Mouse (Mus musculus) embryonic facial prominence, embryonic 14.5 days (tissue): ENCODE results near the gene Aldh3b3. TPM values are rescaled to one million over a fixed set of nuclear protein-coding genes. Genes with fewer than 3 reads are reported as not detected.

ENCODE experiments used
- ATAC-seq: fragments of 200-750 bp; cut with Nextera tagmentation; 2 replicates; pipeline ENCODE4 v1.8.0; 2017; ENCODE audit warnings: low read depth, moderate number of reproducible peaks, moderate TSS enrichment
- DNase-seq: peaks from one replicate; pipeline ENCODE4 v3.0.0-alpha.2; 2015; ENCODE audit warnings: low spot score
- H3K27ac ChIP-seq: fragments of 300-500 bp; sonication (generic); replicated peaks from 2 replicates; pipeline ENCODE4 v1.5.1; 2014; ENCODE audit warnings: low read depth, mild to moderate bottlenecking, low read length, moderate library complexity
- H3K27me3 ChIP-seq: fragments of 300-500 bp; sonication (generic); replicated peaks from 2 replicates; pipeline ENCODE4 v1.6.1; 2014; ENCODE audit warnings: low read length; ENCODE audit not compliant: control insufficient read depth, insufficient read depth
- H3K36me3 ChIP-seq: fragments of 300-500 bp; sonication (generic); 2 replicates; pipeline ENCODE4 v1.6.1; 2014; ENCODE audit warnings: low read length, mixed read lengths; ENCODE audit not compliant: control insufficient read depth, insufficient read depth
- H3K4me1 ChIP-seq: fragments of 300-500 bp; sonication (generic); 2 replicates; pipeline ENCODE4 v1.6.1; 2014; ENCODE audit warnings: antibody characterized with exemption, low read length; ENCODE audit not compliant: control insufficient read depth, insufficient read depth
- H3K4me2 ChIP-seq: fragments of 300-500 bp; sonication (generic); 2 replicates; pipeline ENCODE4 v1.6.1; 2014; ENCODE audit warnings: low read depth, mild to moderate bottlenecking, low read length, moderate library complexity, mixed read lengths
- H3K4me3 ChIP-seq: fragments of 300-500 bp; sonication (generic); 2 replicates; pipeline ENCODE4 v1.5.1; 2014; ENCODE audit warnings: low read depth, mild to moderate bottlenecking, low read length
- H3K9ac ChIP-seq: fragments of 300-500 bp; sonication (generic); 2 replicates; pipeline ENCODE4 v1.6.1; 2014; ENCODE audit warnings: low read depth, mild to moderate bottlenecking, low read length, moderate library complexity, mixed read lengths
- H3K9me3 ChIP-seq: fragments of 300-500 bp; sonication (generic); 2 replicates; pipeline ENCODE4 v1.6.1; 2016; ENCODE audit warnings: low read length; ENCODE audit not compliant: control insufficient read depth
- WGBS: fragments of 180-500 bp; shearing (Covaris S2); extraction: QIAGEN DNeasy Blood & Tissue Kit; methylation state at CpG from one replicate; pipeline ENCODE4 v1.1.7; 2014; 5-methylcytosine and 5-hydroxymethylcytosine counted together
- polyA plus RNA-seq: library from polyadenylated mRNA; unstranded; fragments of >200 nt; fragmentation: Nextera tagmentation; extraction: Ambion mirVana; gene quantifications from 2 replicates; pipeline ENCODE4 v1.2.1, GENCODE M21; 2014

Aldh3b3 gene
- polyA plus RNA-seq, 1 experiment from 2014 or later = 0.18 TPM

DNA sequence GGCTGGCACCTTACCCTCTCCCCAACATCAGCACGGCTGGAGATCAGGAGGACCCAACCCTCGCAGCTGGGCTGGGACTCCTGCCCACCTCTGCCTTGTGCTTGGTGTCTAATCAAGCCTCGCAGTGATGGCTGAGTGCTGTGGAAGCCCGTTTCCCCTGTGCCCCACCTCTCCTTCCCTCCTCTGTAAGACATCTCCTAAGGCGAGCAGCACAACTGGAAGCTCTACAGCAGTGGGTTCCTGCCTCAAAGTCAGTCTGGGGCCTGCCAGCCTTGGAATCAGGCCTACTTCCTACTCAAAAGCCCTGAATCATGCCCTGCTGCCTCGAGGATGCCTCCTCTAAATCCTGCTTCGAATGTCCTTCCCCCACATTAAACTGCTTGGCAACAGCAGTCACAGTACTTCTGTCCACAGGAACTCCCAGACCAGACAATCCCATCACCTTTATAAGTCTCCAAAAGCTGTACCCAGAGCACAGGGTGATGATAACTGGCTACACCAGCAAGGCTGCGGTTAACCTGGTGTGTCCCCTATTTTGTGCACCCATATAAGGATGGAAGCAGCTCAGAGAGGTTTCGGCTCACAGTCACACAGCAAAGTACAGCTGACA, 40.8 kb downstream of the Aldh3b3 start:
- WGBS = 86% methylated on average over 9 of the region's 9 CpGs
- DNase-seq (no peak), ATAC-seq (no peak)
- no peak overlapping the region for H3K27ac ChIP-seq
- H3K4me2 ChIP-seq = peak overlapping the region; percentile 85
- no peaks in the 10 kb centered on the region for H3K36me3 ChIP-seq
- peak overlapping the region; percentile 71 for H3K4me3 ChIP-seq
- no peaks in the 10 kb centered on the region for H3K9me3 ChIP-seq
- no peaks in the 10 kb centered on the region for H3K27me3 ChIP-seq
- no peak overlapping the region for H3K9ac ChIP-seq
- peaks cover 7% of the 10 kb centered on the region; the same call in 1 of the 2 replicates for H3K4me1 ChIP-seq

DNA sequence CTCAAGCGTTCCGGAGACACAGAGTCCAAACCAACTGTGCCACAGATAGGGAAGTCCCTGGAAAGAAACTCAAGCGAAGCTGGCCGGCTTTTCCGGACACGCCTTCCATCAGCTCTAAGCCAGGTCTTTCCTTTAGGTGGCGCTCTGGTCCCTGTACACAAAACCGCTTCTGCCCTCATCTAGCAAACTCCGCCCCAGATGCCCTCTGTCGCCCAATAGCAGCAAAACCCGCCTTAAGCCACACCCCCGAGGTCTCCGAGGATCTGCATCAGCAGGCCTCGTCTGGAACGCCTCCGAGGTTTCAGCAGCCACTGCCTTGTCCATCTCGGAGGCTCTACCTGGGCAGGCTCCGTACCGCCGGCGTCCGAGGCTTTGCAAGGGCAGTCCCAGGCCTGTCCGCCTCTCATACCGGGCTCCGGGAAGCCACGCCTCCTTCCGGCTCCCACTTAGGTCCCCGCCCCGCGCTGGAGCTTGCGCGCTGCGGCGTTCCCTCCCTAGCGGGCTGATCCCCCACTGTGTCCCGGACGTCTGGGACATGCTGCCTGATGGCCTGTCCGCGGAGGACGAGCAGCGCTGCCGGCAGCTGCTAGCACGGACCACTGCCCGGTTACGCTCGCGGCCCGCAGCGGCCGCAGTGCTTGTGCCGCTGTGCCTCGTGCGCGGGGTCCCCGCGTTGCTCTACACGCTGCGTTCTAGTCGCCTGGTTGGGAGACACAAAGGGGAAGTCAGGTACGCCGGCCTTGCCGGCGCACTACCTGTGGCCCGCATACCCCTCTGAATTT, 41.9 kb downstream of the Aldh3b3 start, which contains the start of the genes Nudt8 and Gm49405:
Gene Nudt8, plus strand, starts transcription at position 462 of the 782 bp plus-strand sequence.
Gene Gm49405, plus strand, starts transcription at position 508 of the 782 bp plus-strand sequence.
- Histone ChIP-seq H3K27me3 (no peaks in the 10 kb centered on the region), H3K27ac (peak within 1 kb of the TSS; percentile 94), H3K4me1 (peaks cover 7% of the 10 kb centered on the region; the same call in 1 of the 2 replicates), H3K9me3 (no peaks in the 10 kb centered on the region), H3K36me3 (no peaks in the 10 kb centered on the region), H3K9ac (peak within 1 kb of the TSS; percentile 89), H3K4me2 (peak within 1 kb of the TSS; percentile 85), H3K4me3 (peak within 1 kb of the TSS; percentile 71)
- DNase-seq (peak; percentile 99), ATAC-seq (peak; percentile 93)
- WGBS = under 1% methylated on average over 40 of the region's 64 CpGs

DNA sequence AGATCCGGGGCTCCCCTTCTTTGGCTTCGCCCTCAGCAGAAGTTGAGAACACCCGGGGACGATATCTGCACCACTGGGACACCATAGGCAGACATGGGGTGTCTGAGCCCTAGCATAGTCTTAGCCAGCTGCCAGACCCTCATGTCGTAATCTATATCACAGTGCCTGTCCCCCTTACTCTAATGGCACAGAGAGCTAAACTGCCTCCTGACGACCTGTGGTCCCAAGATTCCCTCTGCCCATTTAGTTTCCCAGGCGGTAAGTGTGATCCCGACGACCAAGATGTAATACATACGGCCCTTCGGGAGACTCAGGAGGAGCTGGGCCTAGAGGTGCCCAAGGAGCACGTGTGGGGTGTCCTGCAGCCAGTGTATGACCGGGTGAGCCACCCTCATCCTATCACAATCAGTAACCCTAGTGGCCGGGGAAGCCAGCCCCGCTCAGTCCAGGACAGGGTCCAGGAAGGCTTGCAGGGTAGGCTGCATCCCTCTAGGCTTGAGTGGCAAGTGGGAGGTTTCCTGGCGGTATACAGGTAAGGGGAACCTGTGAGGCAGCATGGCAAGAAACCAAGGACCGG, 42.6 kb downstream of the Aldh3b3 start:
- DNase-seq (no peak), ATAC-seq (no peak)
- peak overlapping the region; percentile 85 for H3K4me2 ChIP-seq
- H3K36me3 ChIP-seq = peaks cover 4% of the 10 kb centered on the region; the same call in 1 of the 2 replicates
- H3K4me3 ChIP-seq = peak overlapping the region; percentile 71
- H3K4me1 ChIP-seq = peaks cover 7% of the 10 kb centered on the region; the same call in 1 of the 2 replicates
- H3K9ac ChIP-seq = peak overlapping the region; percentile 89
- no peaks in the 10 kb centered on the region for H3K9me3 ChIP-seq
- H3K27me3 ChIP-seq = no peaks in the 10 kb centered on the region
- 14% methylated on average over 16 of the region's 17 CpGs for WGBS
- peak overlapping the region; percentile 94 for H3K27ac ChIP-seq

GRCm38 (mm10) chr19:4001752-4002151, 43.3 kb downstream of the Aldh3b3 start:
- no peak overlapping the region for H3K4me3 ChIP-seq
- DNase-seq (no peak), ATAC-seq (no peak)
- H3K9me3 ChIP-seq = no peaks in the 10 kb centered on the region
- 86% methylated on average over 5 of the region's 5 CpGs for WGBS
- H3K36me3 ChIP-seq = peaks cover 9% of the 10 kb centered on the region
- peak overlapping the region; percentile 85; the same call in 1 of the 2 replicates for H3K4me2 ChIP-seq
- no peaks in the 10 kb centered on the region for H3K27me3 ChIP-seq
- no peak overlapping the region for H3K9ac ChIP-seq
- H3K27ac ChIP-seq = no peak overlapping the region
- H3K4me1 ChIP-seq = peaks cover 7% of the 10 kb centered on the region; the same call in 1 of the 2 replicates

GRCm38 (mm10) chr19:4003112-4003511, 44.7 kb downstream of the Aldh3b3 start, which contains the start of gene Doc2g:
TSS of gene Doc2g (plus strand) at chr19:4003313.
- Histone ChIP-seq H3K27me3 (no peaks in the 10 kb centered on the region), H3K4me2 (no peak within 1 kb of the TSS), H3K9me3 (no peaks in the 10 kb centered on the region), H3K4me1 (peaks cover 7% of the 10 kb centered on the region; the same call in 1 of the 2 replicates), H3K27ac (no peak within 1 kb of the TSS), H3K36me3 (peaks cover 22% of the 10 kb centered on the region), H3K9ac (no peak within 1 kb of the TSS), H3K4me3 (no peak within 1 kb of the TSS)
- WGBS = 64% methylated on average over 1 of the region's 1 CpGs
- DNase-seq (no peak), ATAC-seq (no peak)

DNA sequence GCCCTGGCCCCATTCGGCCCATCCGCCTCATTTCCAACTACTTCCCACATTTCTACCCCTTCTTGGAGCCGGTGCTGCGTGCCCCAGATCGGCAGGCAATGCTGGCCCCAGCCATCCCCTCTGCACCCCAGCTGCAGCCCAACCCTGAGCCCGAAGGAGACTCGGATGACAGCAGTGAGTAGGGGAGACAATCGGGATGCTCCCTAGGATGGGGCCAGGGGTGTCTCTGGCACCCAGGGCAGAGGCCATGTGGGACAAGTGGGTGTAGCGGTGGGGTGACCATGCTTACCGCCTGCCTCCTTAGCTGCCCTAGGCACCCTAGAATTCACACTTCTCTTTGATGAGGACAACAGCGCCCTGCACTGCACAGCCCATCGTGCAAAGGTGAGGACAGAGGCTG, 45.2 kb downstream of the Aldh3b3 start:
- H3K9ac ChIP-seq = no peak overlapping the region
- H3K4me1 ChIP-seq = peaks cover 7% of the 10 kb centered on the region; the same call in 1 of the 2 replicates
- H3K27me3 ChIP-seq = no peaks in the 10 kb centered on the region
- H3K27ac ChIP-seq = no peak overlapping the region
- no peak overlapping the region for H3K4me3 ChIP-seq
- H3K4me2 ChIP-seq = no peak overlapping the region
- ATAC-seq = no peak
- no peaks in the 10 kb centered on the region for H3K9me3 ChIP-seq
- 76% methylated on average over 9 of the region's 12 CpGs for WGBS
- no peak for DNase-seq
- peaks cover 28% of the 10 kb centered on the region for H3K36me3 ChIP-seq

DNA sequence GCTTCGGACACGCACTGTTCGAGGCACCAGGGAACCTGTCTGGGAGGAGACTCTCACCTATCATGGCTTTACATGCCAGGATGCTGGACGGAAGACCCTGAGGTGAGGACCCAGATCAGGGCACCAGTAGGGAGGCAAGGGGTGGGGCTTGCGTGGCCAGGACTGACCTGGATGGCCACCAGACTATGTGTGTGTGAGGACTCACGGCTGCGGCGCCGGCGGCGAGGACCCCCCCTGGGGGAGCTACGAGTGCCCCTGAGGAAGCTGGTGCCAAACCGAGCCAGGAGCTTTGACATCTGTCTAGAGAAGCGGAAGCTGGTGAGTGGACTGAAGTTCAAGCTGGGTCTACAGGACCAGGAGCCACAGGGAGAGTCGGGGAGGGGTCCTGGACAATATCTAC, 45.9 kb downstream of the Aldh3b3 start:
- Histone ChIP-seq H3K9ac (no peak overlapping the region), H3K36me3 (peaks cover 35% of the 10 kb centered on the region)
- no peak for ATAC-seq

DNA sequence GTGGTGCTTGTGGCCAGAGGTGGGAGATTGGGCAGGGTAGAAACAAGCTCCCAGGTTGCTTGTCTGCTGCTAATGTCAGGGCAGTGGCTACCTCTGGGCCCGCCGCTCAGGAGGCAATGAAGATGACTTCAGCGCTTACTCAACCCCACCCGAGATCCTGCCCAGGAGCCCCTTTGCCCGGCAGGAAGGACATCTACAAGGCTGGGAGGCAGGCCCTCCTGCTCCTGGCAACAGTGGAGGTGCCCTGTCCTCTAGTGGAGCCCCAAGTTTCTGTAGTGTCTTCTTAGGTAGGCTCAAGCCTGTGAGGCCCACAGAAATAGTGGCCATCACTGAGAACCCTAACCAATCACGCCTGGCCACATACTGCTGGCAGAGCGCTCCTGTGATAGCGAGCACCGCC, 46.6 kb downstream of the Aldh3b3 start:
- Histone ChIP-seq H3K27ac (no peak overlapping the region), H3K36me3 (peaks cover 40% of the 10 kb centered on the region), H3K4me2 (no peak overlapping the region), H3K27me3 (no peaks in the 10 kb centered on the region), H3K4me1 (peaks cover 7% of the 10 kb centered on the region; the same call in 1 of the 2 replicates), H3K4me3 (no peak overlapping the region), H3K9ac (no peak overlapping the region), H3K9me3 (no peaks in the 10 kb centered on the region)
- DNase-seq (no peak), ATAC-seq (no peak)
- 86% methylated on average over 7 of the region's 9 CpGs for WGBS

More for the DNA sequence above, 45.9 kb downstream of the Aldh3b3 start:
- no peak overlapping the region for H3K4me2 ChIP-seq
- no peak overlapping the region for H3K4me3 ChIP-seq
- 86% methylated on average over 15 of the region's 15 CpGs for WGBS
- no peaks in the 10 kb centered on the region for H3K27me3 ChIP-seq
- DNase-seq = no peak
- H3K4me1 ChIP-seq = peaks cover 7% of the 10 kb centered on the region; the same call in 1 of the 2 replicates
- no peak overlapping the region for H3K27ac ChIP-seq
- no peaks in the 10 kb centered on the region for H3K9me3 ChIP-seq
